Mouse (Mus musculus): ENCODE measurements around the gene Tmem121b. TPM values are rescaled to one million over a fixed set of nuclear protein-coding genes. Genes with fewer than 3 reads are reported as not detected.

Gene Tmem121b
- total RNA-seq (2014; rRNA removed) (25.9 and 31.9 TPM in 2 replicates), polyA plus RNA-seq (2015; fragmentation: Nextera tagmentation; extraction: Ambion mirVana) (2.3 and 2.5 TPM in 2 replicates)

- Histone ChIP-seq H3K27ac (peak within 1 kb of the TSS; percentile 90), H3K36me3 (ENCODE audit: insufficient read depth, low read length) (no peaks in the 10 kb centered on the region), H3K4me3 (ENCODE audit: low read length) (peak within 1 kb of the TSS; percentile 77), H3K4me1 (ENCODE audit: insufficient read depth, low read length) (peaks cover 23% of the 10 kb centered on the region), H3K4me2 (ENCODE audit: low read depth, low read length) (peak within 1 kb of the TSS; percentile 67), H3K27me3 (ENCODE audit: insufficient read depth, low read length) (no peaks in the 10 kb centered on the region), H3K9ac (replicated peaks; ENCODE audit: low read length) (peak within 1 kb of the TSS; percentile 84), H3K9me3 (ENCODE audit: low read length) (no peaks in the 10 kb centered on the region)
- no peak for TF ChIP-seq CTCF (IDR thresholded peaks at IDR 0.05; ENCODE audit: low read depth)
- peak; percentile 89 for DNase-seq (ENCODE audit: low spot score)
- 1% methylated on average over 42 of the region's 84 CpGs for WGBS
- ATAC-seq: peak; percentile 80
These were observed at the start of gene Tmem121b for GRCm38 (mm10) chr6:120493374-120494181. Tmem121b (minus strand) TSS chr6:120493807.

DNA sequence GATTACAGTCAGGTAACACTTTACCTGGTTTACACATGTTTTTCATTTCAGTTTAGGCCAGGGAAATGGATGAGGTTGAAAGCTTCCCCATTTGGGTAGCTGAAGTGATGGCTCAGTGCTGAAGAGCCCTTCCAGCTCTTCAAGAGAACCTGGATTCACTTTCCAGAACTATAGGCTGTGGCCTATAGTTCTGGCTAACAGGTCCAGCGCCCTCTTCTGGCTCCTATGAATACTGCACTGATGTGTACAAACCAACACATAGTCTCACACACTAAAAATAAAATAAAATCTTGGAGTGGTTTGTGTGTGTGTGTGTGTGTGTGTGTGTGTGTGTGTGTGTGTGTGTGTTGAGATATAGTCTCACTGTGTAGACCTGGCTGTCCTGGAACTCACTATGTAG, 48.5 kb upstream of the Tmem121b start:
- Histone ChIP-seq H3K9ac (replicated peaks; ENCODE audit: low read length) (no peak overlapping the region), H3K4me3 (ENCODE audit: low read length) (no peak overlapping the region), H3K27me3 (ENCODE audit: insufficient read depth, low read length) (no peaks in the 10 kb centered on the region), H3K4me1 (ENCODE audit: insufficient read depth, low read length) (no peaks in the 10 kb centered on the region), H3K27ac (no peak overlapping the region), H3K4me2 (ENCODE audit: low read depth, low read length) (no peak overlapping the region), H3K9me3 (ENCODE audit: low read length) (no peaks in the 10 kb centered on the region), H3K36me3 (ENCODE audit: insufficient read depth, low read length) (no peaks in the 10 kb centered on the region)
- 18% methylated on average over 1 of the region's 1 CpGs for WGBS
- ATAC-seq: no peak
- DNase-seq (ENCODE audit: low spot score): no peak
- peak; percentile 29 for TF ChIP-seq CTCF (IDR thresholded peaks at IDR 0.05; ENCODE audit: low read depth)

DNA sequence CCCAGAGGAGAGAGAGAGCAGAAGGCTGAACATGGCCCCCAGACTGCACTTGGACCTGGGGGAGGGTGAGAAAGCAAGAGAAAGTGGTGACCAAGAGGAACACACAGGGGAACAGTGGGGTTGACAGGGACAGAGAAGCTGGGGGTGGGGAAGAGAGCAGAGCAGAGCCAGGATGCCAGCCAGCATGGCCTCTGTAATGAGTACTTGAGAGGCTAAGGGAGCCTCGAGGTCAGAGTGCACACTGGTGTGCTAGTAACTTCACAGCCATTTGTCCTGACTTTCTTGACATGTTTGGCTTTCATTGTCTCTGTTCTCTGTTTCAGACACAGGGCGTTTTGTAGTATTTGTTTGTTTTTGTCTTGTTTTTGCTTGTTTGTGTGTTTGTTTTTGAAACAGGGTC, 47.8 kb upstream of the Tmem121b start:
- Histone ChIP-seq H3K9me3 (ENCODE audit: low read length) (no peaks in the 10 kb centered on the region), H3K4me1 (ENCODE audit: insufficient read depth, low read length) (no peaks in the 10 kb centered on the region), H3K4me2 (ENCODE audit: low read depth, low read length) (no peak overlapping the region), H3K27ac (no peak overlapping the region), H3K9ac (replicated peaks; ENCODE audit: low read length) (no peak overlapping the region), H3K27me3 (ENCODE audit: insufficient read depth, low read length) (no peaks in the 10 kb centered on the region), H3K4me3 (ENCODE audit: low read length) (no peak overlapping the region), H3K36me3 (ENCODE audit: insufficient read depth, low read length) (no peaks in the 10 kb centered on the region)
- DNase-seq (ENCODE audit: low spot score): no peak
- no peak for ATAC-seq
- no peak for TF ChIP-seq CTCF (IDR thresholded peaks at IDR 0.05; ENCODE audit: low read depth)
- WGBS: 42% methylated on average over 2 of the region's 2 CpGs

- ATAC-seq: peak; percentile 25; the same call in 1 of the 2 replicates
- Histone ChIP-seq H3K4me2 (ENCODE audit: low read depth, low read length) (peak overlapping the region; percentile 48; the same call in 1 of the 2 replicates), H3K27ac (peak overlapping the region; percentile 54), H3K9ac (replicated peaks; ENCODE audit: low read length) (no peak overlapping the region), H3K4me1 (ENCODE audit: insufficient read depth, low read length) (no peaks in the 10 kb centered on the region), H3K9me3 (ENCODE audit: low read length) (no peaks in the 10 kb centered on the region), H3K27me3 (ENCODE audit: insufficient read depth, low read length) (no peaks in the 10 kb centered on the region), H3K4me3 (ENCODE audit: low read length) (no peak overlapping the region), H3K36me3 (ENCODE audit: insufficient read depth, low read length) (no peaks in the 10 kb centered on the region)
- WGBS: 35% methylated on average over 10 of the region's 10 CpGs
- TF ChIP-seq CTCF (IDR thresholded peaks at IDR 0.05; ENCODE audit: low read depth): no peak
- peak; percentile 24 for DNase-seq (ENCODE audit: low spot score)
These were observed 46.2 kb upstream of the Tmem121b start for GRCm38 (mm10) chr6:120539781-120540231.

- Histone ChIP-seq H3K27ac (peak overlapping the region; percentile 54), H3K4me2 (ENCODE audit: low read depth, low read length) (peak overlapping the region; percentile 48), H3K4me1 (ENCODE audit: insufficient read depth, low read length) (no peaks in the 10 kb centered on the region), H3K9ac (replicated peaks; ENCODE audit: low read length) (no peak overlapping the region), H3K4me3 (ENCODE audit: low read length) (peak overlapping the region; percentile 17), H3K9me3 (ENCODE audit: low read length) (no peaks in the 10 kb centered on the region), H3K27me3 (ENCODE audit: insufficient read depth, low read length) (no peaks in the 10 kb centered on the region), H3K36me3 (ENCODE audit: insufficient read depth, low read length) (no peaks in the 10 kb centered on the region)
- TF ChIP-seq CTCF (IDR thresholded peaks at IDR 0.05; ENCODE audit: low read depth): peak; percentile 100
- DNase-seq (ENCODE audit: low spot score) (peak; percentile 92), ATAC-seq (peak; percentile 92)
- WGBS: 4% methylated on average over 16 of the region's 16 CpGs
These were observed 45.6 kb upstream of the Tmem121b start for GRCm38 (mm10) chr6:120539132-120539759.

DNA sequence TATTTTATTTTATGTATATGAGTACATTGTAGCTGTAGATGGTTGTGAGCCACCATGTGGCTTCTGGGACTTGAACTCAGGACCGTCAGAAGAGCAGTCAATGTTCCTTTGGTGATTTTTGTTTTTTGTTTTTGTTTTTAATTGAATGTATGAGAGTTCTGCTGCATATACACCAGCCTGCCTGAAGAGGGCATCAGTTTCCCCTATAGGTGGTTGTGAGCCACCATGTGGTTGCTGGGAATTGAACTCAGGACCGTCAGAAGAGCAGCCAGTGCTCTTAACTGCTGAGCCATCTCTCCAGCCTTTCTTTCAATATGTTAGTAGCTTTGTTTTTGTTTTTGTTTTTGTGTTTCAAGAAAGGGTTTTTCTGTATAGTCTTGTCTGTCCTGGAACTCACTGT, 42.7 kb upstream of the Tmem121b start:
- no peak for ATAC-seq
- no peak overlapping the region for H3K4me3 ChIP-seq (ENCODE audit: low read length)

More for the DNA sequence above, 42.7 kb upstream of the Tmem121b start:
- DNase-seq (ENCODE audit: low spot score): no peak
- peaks cover 3% of the 10 kb centered on the region; the same call in 1 of the 2 replicates for H3K4me1 ChIP-seq (ENCODE audit: insufficient read depth, low read length)
- no peak for TF ChIP-seq CTCF (IDR thresholded peaks at IDR 0.05; ENCODE audit: low read depth)
- 85% methylated on average over 2 of the region's 2 CpGs for WGBS
- no peaks in the 10 kb centered on the region for H3K27me3 ChIP-seq (ENCODE audit: insufficient read depth, low read length)
- H3K9me3 ChIP-seq (ENCODE audit: low read length): no peaks in the 10 kb centered on the region
- H3K9ac ChIP-seq (replicated peaks; ENCODE audit: low read length): no peak overlapping the region
- H3K4me2 ChIP-seq (ENCODE audit: low read depth, low read length): no peak overlapping the region
- H3K27ac ChIP-seq: no peak overlapping the region
- H3K36me3 ChIP-seq (ENCODE audit: insufficient read depth, low read length): no peaks in the 10 kb centered on the region

All from hindbrain, postnatal 0 days (tissue).